Mouse (Mus musculus) liver, embryonic 16.5 days (tissue): ENCODE data around the gene Trim24. TPM values are rescaled to one million over a fixed set of nuclear protein-coding genes. Genes with fewer than 3 reads are reported as not detected.

Source experiments
- ATAC-seq: fragments of 200-750 bp; cut with Nextera tagmentation; 2 replicates; pipeline ENCODE4 v1.8.0; 2017; ENCODE audit warnings: low read depth, mild to moderate bottlenecking, moderate number of reproducible peaks, moderate library complexity
- H3K27ac ChIP-seq: fragments of 300-500 bp; sonication (generic); 2 replicates; pipeline ENCODE4 v1.5.1; 2014; ENCODE audit warnings: mild to moderate bottlenecking, low read length
- H3K27me3 ChIP-seq: fragments of 300-500 bp; sonication (generic); 2 replicates; pipeline ENCODE4 v1.6.1; 2014; ENCODE audit warnings: low read depth, low read length, mixed read lengths; ENCODE audit not compliant: control insufficient read depth, insufficient read depth
- H3K36me3 ChIP-seq: fragments of 300-500 bp; sonication (generic); 2 replicates; pipeline ENCODE4 v1.6.1; 2014; ENCODE audit warnings: mild to moderate bottlenecking; ENCODE audit not compliant: control insufficient read depth, insufficient read depth
- H3K4me1 ChIP-seq: fragments of 300-500 bp; sonication (generic); 2 replicates; pipeline ENCODE4 v1.6.1; 2014; ENCODE audit warnings: low read depth, low read length, mixed read lengths; ENCODE audit not compliant: control insufficient read depth
- H3K4me2 ChIP-seq: fragments of 300-500 bp; sonication (generic); 2 replicates; pipeline ENCODE4 v1.6.1; 2014; ENCODE audit warnings: low read depth, low read length, mixed read lengths
- H3K4me3 ChIP-seq: fragments of 300-500 bp; sonication (generic); 2 replicates; pipeline ENCODE4 v1.5.1; 2014; ENCODE audit warnings: low read depth, mild to moderate bottlenecking, low read length
- H3K9ac ChIP-seq: fragments of 300-500 bp; sonication (generic); 2 replicates; pipeline ENCODE4 v1.6.1; 2014; ENCODE audit warnings: low read depth, low read length
- H3K9me3 ChIP-seq: fragments of 300-500 bp; sonication (generic); replicated peaks from 2 replicates; pipeline ENCODE4 v1.6.1; 2016; ENCODE audit warnings: low read length; ENCODE audit not compliant: control insufficient read depth
- WGBS: fragments of 180-500 bp; shearing (Covaris S2); extraction: QIAGEN DNeasy Blood & Tissue Kit; methylation state at CpG from one replicate; pipeline ENCODE4 v1.1.7; 2014; ENCODE audit not compliant: insufficient replicate concordance; 5-methylcytosine and 5-hydroxymethylcytosine counted together
- polyA plus RNA-seq: library from polyadenylated mRNA; unstranded; fragments of >200 nt; fragmentation: Nextera tagmentation; extraction: Ambion mirVana; gene quantifications from 2 replicates; pipeline ENCODE4 v1.2.1, GENCODE M21; 2015

The Trim24 gene
- polyA plus RNA-seq, 1 experiment from 2014 or later = 3.0 TPM

DNA sequence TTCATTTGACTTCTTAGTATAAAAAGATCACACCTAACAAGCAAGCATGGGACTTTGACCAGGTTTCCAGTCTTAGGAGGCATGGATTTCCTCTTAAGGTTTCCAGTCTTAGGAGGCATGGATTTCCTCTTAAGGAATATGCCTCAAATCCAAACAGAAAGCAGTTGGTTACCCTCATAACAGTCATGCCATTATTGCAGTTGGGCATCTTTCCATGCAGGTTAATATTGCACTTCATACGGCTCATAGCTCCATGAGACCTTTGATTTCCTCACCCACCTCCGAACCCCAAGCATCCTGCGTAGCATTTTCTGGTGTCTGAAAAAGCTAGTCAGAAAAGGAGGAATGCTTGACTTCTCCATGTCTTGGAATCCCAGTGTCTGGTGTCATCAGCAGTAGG, 10.0 kb downstream of the Trim24 start:
- Histone ChIP-seq H3K27me3 (no peaks in the 10 kb centered on the region), H3K4me2 (no peak overlapping the region), H3K4me1 (no peaks in the 10 kb centered on the region; the same call in 1 of the 2 replicates), H3K27ac (no peak overlapping the region), H3K9ac (no peak overlapping the region), H3K36me3 (peaks cover 2% of the 10 kb centered on the region; the same call in 1 of the 2 replicates), H3K9me3 (0 out of 2 replicates have a peak, but pooled peaks cover 2% of the 10 kb centered on the region), H3K4me3 (no peak overlapping the region)
- 90% methylated on average over 3 of the region's 3 CpGs for WGBS
- no peak for ATAC-seq

DNA sequence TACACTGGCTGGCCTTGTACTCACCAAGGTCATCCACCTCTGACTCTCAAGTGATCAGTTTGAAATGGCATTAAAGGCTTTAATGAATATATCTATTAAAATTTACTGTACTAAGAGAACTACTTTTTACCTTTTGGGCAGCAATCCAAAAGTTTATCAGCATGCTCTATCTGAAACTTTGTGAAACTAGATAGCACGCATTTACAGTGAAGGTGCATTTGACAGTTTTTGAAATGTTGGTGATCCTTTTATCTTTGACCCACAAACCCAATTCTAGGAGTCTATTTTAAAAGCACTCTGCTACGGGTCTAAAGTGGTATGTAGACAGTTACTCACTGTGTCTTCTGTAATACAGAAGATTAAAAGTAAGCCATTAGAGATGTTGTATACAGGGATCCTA, 23.0 kb downstream of the Trim24 start:
- Histone ChIP-seq H3K27me3 (no peaks in the 10 kb centered on the region), H3K4me2 (no peak overlapping the region), H3K4me1 (no peaks in the 10 kb centered on the region), H3K27ac (no peak overlapping the region), H3K9me3 (no peaks in the 10 kb centered on the region), H3K4me3 (no peak overlapping the region), H3K9ac (no peak overlapping the region), H3K36me3 (no peaks in the 10 kb centered on the region)
- no peak for ATAC-seq
- 43% methylated on average over 2 of the region's 2 CpGs for WGBS

DNA sequence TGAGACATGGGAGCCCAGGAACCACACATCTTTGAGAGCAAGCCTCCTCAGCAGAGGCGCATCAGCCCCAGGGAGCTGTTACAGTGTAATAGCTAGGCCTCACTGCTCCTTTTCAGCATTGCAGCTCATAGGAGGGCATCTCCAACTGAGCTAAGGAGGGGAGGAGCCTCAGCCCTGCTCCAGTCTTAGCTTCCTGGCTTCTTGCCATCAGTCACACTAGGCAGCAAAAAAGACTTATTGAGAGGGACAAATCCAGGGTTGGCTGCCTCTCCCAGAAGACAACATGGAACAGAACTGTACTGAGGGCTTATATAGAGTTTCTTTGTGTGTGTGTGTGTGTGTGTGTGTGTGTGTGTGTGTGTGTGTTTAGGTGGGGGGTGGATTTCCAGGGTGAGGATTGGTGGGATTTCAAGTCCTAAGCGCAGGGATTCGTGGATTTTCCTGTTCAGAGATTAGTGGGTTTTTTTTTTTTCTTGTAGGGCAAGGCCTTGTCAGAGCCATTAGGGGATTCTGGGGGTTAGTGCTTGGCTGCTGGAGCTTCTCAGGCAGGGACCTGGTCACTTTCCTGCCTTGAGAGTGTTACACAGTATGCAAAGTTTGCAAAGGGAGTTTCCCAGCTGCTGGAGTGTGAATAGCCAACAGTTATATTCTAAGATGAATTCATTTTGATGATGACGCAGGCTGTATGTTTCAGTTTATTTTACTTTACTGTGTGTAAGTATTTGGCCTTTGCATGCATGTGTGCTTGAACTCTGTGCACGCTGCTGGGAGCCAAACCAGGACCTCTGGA, 25.2 kb downstream of the Trim24 start:
- H3K4me2 ChIP-seq = no peak overlapping the region
- H3K9me3 ChIP-seq = no peaks in the 10 kb centered on the region
- H3K27me3 ChIP-seq = no peaks in the 10 kb centered on the region
- no peaks in the 10 kb centered on the region for H3K36me3 ChIP-seq
- ATAC-seq = no peak
- H3K4me3 ChIP-seq = no peak overlapping the region
- no peaks in the 10 kb centered on the region for H3K4me1 ChIP-seq
- 91% methylated on average over 5 of the region's 5 CpGs for WGBS
- no peak overlapping the region for H3K9ac ChIP-seq
- no peak overlapping the region for H3K27ac ChIP-seq

GRCm38 (mm10) chr6:37900221-37900620, 29.6 kb downstream of the Trim24 start:
- no peak overlapping the region for H3K27ac ChIP-seq
- 84% methylated on average over 2 of the region's 2 CpGs for WGBS
- H3K9me3 ChIP-seq = no peaks in the 10 kb centered on the region
- H3K4me2 ChIP-seq = no peak overlapping the region
- H3K4me3 ChIP-seq = no peak overlapping the region
- no peak overlapping the region for H3K9ac ChIP-seq
- ATAC-seq = no peak
- no peaks in the 10 kb centered on the region for H3K27me3 ChIP-seq
- no peaks in the 10 kb centered on the region for H3K36me3 ChIP-seq
- no peaks in the 10 kb centered on the region for H3K4me1 ChIP-seq

- Histone ChIP-seq H3K9me3 (no peaks in the 10 kb centered on the region), H3K27me3 (no peaks in the 10 kb centered on the region), H3K27ac (no peak overlapping the region), H3K4me1 (no peaks in the 10 kb centered on the region), H3K36me3 (peaks cover 2% of the 10 kb centered on the region; the same call in 1 of the 2 replicates), H3K9ac (no peak overlapping the region), H3K4me2 (no peak overlapping the region), H3K4me3 (no peak overlapping the region)
- no peak for ATAC-seq
- WGBS = 89% methylated on average over 2 of the region's 2 CpGs
These were observed 31.2 kb downstream of the Trim24 start for GRCm38 (mm10) chr6:37901791-37902190.

DNA sequence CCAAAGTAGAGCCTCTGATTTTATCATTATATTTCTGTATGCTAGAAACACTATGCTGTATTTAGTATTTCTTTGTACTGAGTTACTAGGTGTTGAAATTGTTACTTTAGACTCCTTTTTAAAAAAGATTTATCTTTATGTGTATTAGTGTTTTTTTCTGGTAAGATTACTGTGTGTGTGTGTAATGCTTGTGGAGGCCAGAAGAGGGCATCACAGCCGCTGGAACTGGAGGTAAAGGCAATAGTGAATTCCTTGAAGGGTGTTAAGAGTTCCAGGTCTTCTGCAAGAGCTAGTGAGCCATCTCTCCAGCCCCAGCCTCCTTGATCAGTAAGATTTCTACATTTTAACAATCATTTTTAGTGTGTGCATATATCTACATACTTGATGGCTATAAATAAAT, 33.2 kb downstream of the Trim24 start:
- no peak overlapping the region for H3K27ac ChIP-seq
- no peak overlapping the region for H3K9ac ChIP-seq

DNA sequence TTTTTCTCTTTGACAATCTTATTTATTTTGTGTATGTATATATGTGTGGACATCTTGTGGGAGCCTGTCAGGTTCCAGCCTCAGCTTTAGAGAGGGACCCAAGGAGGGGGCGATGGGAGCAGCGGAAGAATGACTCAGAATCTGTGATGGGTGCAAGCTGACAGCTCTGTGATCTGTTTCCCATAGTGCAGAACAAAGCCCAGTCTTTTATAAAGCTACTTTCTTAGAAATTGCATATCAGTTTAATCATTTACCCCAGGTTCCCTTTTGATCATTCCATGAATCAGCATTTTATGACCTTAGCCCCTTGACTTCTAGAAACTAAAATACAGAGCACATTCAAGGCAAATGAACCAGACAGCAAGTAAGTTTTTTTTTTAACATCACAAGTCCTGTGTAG, 42.9 kb downstream of the Trim24 start:
- Histone ChIP-seq H3K36me3 (peaks cover 13% of the 10 kb centered on the region), H3K27me3 (no peaks in the 10 kb centered on the region), H3K4me3 (no peak overlapping the region), H3K4me1 (no peaks in the 10 kb centered on the region), H3K9me3 (no peaks in the 10 kb centered on the region), H3K9ac (no peak overlapping the region), H3K27ac (no peak overlapping the region), H3K4me2 (no peak overlapping the region)
- WGBS = 88% methylated on average over 2 of the region's 2 CpGs
- ATAC-seq = no peak

More for the DNA sequence above, 33.2 kb downstream of the Trim24 start:
- Histone ChIP-seq H3K27me3 (no peaks in the 10 kb centered on the region), H3K36me3 (peaks cover 8% of the 10 kb centered on the region), H3K4me3 (no peak overlapping the region), H3K9me3 (no peaks in the 10 kb centered on the region), H3K4me1 (no peaks in the 10 kb centered on the region), H3K4me2 (no peak overlapping the region)
- no peak for ATAC-seq
- WGBS = 73% methylated on average over 1 of the region's 1 CpGs

- Histone ChIP-seq H3K4me3 (no peak overlapping the region), H3K27me3 (no peaks in the 10 kb centered on the region), H3K27ac (no peak overlapping the region), H3K4me2 (no peak overlapping the region), H3K36me3 (peaks cover 2% of the 10 kb centered on the region; the same call in 1 of the 2 replicates), H3K9me3 (no peaks in the 10 kb centered on the region), H3K4me1 (no peaks in the 10 kb centered on the region), H3K9ac (no peak overlapping the region)
- ATAC-seq = no peak
- 82% methylated on average over 1 of the region's 1 CpGs for WGBS
These were observed 54.5 kb downstream of the Trim24 start for GRCm38 (mm10) chr6:37925104-37925503.

DNA sequence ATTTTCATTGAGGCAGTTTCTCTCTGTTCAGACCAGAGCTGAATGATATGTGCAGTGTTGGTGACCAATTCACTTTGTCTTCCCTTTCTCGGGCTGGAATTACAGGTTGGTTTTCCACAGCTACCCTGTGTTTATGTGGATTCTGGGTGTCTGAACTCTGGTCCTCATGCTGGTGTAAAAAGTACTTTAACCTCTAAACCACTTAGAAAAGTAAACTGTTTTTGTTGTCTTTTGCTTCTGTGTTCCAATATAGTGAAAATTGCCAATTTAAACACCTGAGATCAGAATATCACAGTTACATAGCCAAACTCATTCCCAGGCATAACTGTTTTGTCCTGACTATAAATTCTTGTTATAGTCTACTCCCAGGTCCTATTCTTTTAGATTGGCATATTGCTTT, 56.1 kb downstream of the Trim24 start:
- H3K9me3 ChIP-seq = no peaks in the 10 kb centered on the region
- 89% methylated on average over 1 of the region's 1 CpGs for WGBS
- H3K27ac ChIP-seq = no peak overlapping the region
- no peaks in the 10 kb centered on the region for H3K27me3 ChIP-seq
- no peak overlapping the region for H3K4me3 ChIP-seq
- peaks cover 2% of the 10 kb centered on the region; the same call in 1 of the 2 replicates for H3K36me3 ChIP-seq
- H3K9ac ChIP-seq = no peak overlapping the region
- no peak overlapping the region for H3K4me2 ChIP-seq
- ATAC-seq = no peak
- no peaks in the 10 kb centered on the region for H3K4me1 ChIP-seq
